Mouse (Mus musculus): Measurements from ENCODE around the gene Uox.

Gene Uox

GRCm38 (mm10) chr3:146620101-146620500 is 49.9 kb downstream of the Uox start:
- in situ Hi-C loops (cut with MseI, MboI): no loop called here

- in situ Hi-C loops (cut with MseI, MboI): no loop called here
Observed at GRCm38 (mm10) chr3:146620555-146621249, 50.5 kb downstream of the Uox start.

- in situ Hi-C loops (cut with MseI, MboI): no loop called here
Observed at GRCm38 (mm10) chr3:146621966-146622365, 51.7 kb downstream of the Uox start.

GRCm38 (mm10) chr3:146625766-146626165 is 55.5 kb downstream of the Uox start:
- in situ Hi-C loops (cut with MseI, MboI): no loop called here

- in situ Hi-C loops (cut with MseI, MboI): no loop called here
Observed at GRCm38 (mm10) chr3:146628227-146628982, 58.2 kb downstream of the Uox start.

GRCm38 (mm10) chr3:146632506-146632905 is 62.3 kb downstream of the Uox start:
- in situ Hi-C loops (cut with MseI, MboI): no loop called here

GRCm38 (mm10) chr3:146641818-146642427 is 71.7 kb downstream of the Uox start:
- in situ Hi-C loops (cut with MseI, MboI): no loop called here

GRCm38 (mm10) chr3:146649311-146649894 is 79.2 kb downstream of the Uox start:
- in situ Hi-C loops (cut with MseI, MboI): no loop called here

- in situ Hi-C loops (cut with MseI, MboI): no loop called here
Observed at GRCm38 (mm10) chr3:146650716-146651115, 80.5 kb downstream of the Uox start.

GRCm38 (mm10) chr3:146651217-146651616 is 81.0 kb downstream of the Uox start, which contains the start of gene 4930503B20Rik:
4930503B20Rik (minus strand) TSS chr3:146651317.
- in situ Hi-C loops (cut with MseI, MboI): no loop called here

- in situ Hi-C loops (cut with MseI, MboI): no loop called here
Observed at GRCm38 (mm10) chr3:146652431-146652830, 82.2 kb downstream of the Uox start.

GRCm38 (mm10) chr3:146653692-146654091 is 83.5 kb downstream of the Uox start:
- in situ Hi-C loops (cut with MseI, MboI): no loop called here

GRCm38 (mm10) chr3:146655111-146655577 is 84.9 kb downstream of the Uox start:
- in situ Hi-C loops (cut with MseI, MboI): no loop called here

GRCm38 (mm10) chr3:146657433-146657832 is 87.2 kb downstream of the Uox start:
- in situ Hi-C loops (cut with MseI, MboI): no loop called here

GRCm38 (mm10) chr3:146658061-146658639 is 87.9 kb downstream of the Uox start:
- in situ Hi-C loops (cut with MseI, MboI): no loop called here

GRCm38 (mm10) chr3:146659321-146659720 is 89.1 kb downstream of the Uox start:
- in situ Hi-C loops (cut with MseI, MboI): no loop called here

GRCm38 (mm10) chr3:146661001-146661400 is 90.8 kb downstream of the Uox start:
- in situ Hi-C loops (cut with MseI, MboI): no loop called here

- in situ Hi-C loops (cut with MseI, MboI): no loop called here
Observed at GRCm38 (mm10) chr3:146661907-146662306, 91.7 kb downstream of the Uox start.

GRCm38 (mm10) chr3:146671121-146671520 is 100.9 kb downstream of the Uox start:
- in situ Hi-C loops (cut with MseI, MboI): no loop called here

GRCm38 (mm10) chr3:146675101-146675500 is 104.9 kb downstream of the Uox start:
- in situ Hi-C loops (cut with MseI, MboI): no loop called here

GRCm38 (mm10) chr3:146676193-146676592 is 106.0 kb downstream of the Uox start:
- in situ Hi-C loops (cut with MseI, MboI): no loop called here

- in situ Hi-C loops (cut with MseI, MboI): no loop called here
Observed at GRCm38 (mm10) chr3:146679646-146680045, 109.4 kb downstream of the Uox start.
